Mouse (Mus musculus): ENCODE data around the gene Ctso.
A peak's percentile ranks its signal among the peaks of the same experiment; 100 is the strongest.

The Ctso gene

DNA sequence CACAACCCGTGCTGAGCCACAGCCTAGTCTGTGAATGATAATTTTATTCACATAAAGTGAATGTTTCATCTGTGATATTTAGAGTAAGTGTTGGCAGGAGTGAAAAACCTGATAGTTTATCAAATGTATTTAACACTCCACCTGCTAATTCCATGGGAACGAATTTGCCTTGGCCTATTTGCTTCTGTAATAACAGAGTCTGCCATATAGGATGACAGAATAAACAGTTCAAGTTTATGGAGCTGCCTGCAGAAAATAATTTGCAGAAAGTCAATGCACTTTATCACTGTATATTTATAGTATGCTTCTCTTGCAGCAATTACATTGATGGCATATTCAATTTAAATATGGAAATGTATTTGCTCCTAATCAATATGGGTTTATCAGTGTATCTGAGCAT, 19.4 kb downstream of the Ctso start:
- DNase-seq (ENCODE audit: low read depth, low spot score): no peak

- DNase-seq (ENCODE audit: low read depth, low spot score): no peak
Measured at GRCm38 (mm10) chr3:81957484-81957883, 25.1 kb downstream of the Ctso start.

DNA sequence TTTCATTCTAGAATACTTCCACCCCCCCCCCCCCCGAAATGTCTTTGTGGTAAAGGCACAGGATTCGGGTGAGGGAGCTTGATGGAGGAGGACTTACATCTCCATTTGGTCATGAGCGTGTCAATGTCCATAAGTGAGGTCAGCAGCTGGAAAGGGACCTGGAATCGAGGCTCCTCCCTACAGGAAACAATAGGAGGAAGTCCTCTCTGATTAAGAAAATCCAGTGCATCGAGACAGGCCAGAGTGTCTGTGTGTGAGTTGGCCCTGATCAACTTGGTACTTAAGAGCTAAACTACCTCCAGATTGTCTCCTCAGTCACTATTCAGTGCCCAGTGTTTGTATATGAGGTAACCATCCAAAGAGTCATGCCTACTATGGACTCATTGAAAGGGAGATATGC, 28.9 kb downstream of the Ctso start:
- no peak for DNase-seq (ENCODE audit: low read depth, low spot score)

- DNase-seq (ENCODE audit: low read depth, low spot score): no peak
Measured at GRCm38 (mm10) chr3:81963768-81964167, 31.4 kb downstream of the Ctso start.

- DNase-seq (ENCODE audit: low read depth, low spot score): no peak
Measured at GRCm38 (mm10) chr3:81964596-81964995, 32.2 kb downstream of the Ctso start.

- DNase-seq (ENCODE audit: low read depth, low spot score): no peak
Measured at GRCm38 (mm10) chr3:81975607-81976006, 43.2 kb downstream of the Ctso start.

GRCm38 (mm10) chr3:81976102-81976501, 43.7 kb downstream of the Ctso start, which contains the start of gene Tdo2:
Tdo2 (minus strand) TSS chr3:81976202.
- DNase-seq (ENCODE audit: low read depth, low spot score): no peak

- no peak for DNase-seq (ENCODE audit: low read depth, low spot score)
Measured at GRCm38 (mm10) chr3:81981576-81981975, 49.2 kb downstream of the Ctso start.

DNA sequence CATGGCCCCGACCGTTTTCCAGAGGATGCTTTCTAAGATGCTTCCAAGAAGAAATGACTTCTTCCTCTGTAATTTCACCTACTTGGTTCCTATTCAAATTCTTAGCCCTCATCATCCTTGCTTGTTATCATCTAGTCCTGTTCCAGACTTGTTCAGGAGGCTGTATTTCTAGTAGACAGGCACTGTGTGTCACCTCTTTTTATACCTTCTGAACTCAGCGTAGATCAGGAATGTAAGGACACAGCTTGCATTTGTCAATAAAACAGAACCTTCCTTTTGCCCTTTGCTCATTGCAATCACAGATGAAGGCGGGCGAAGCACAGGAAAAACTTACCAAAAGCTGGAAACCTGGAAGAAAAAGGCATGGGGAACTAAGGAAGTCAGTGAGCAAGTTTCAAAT, 49.6 kb downstream of the Ctso start, which contains the start of gene Asic5:
Gene Asic5 (plus strand): TSS at position 301 of the 400 bp plus-strand sequence.
- DNase-seq (ENCODE audit: low read depth, low spot score): no peak

- peak; percentile 55 for DNase-seq (ENCODE audit: low read depth, low spot score)
Measured at GRCm38 (mm10) chr3:81983120-81983895, 50.9 kb downstream of the Ctso start.

DNA sequence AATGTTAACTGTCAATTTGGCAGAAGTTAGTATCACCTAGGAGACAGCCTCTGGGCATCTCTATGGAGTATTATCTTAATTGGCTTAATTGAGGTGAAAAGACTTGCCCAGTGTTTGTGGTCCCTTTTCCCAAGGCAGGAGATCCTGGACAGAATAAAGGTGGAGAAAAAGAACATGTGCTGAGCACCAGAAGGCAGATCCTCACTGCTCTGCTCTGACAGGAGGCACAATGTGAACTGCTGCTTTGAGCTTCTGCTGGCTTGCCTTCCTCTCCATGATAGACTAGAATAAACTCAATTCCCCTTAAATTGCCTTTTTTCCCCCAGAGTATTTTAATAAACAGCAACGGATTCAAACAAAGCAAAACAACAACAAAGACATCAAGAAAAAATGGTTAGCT, 52.7 kb downstream of the Ctso start:
- no peak for DNase-seq (ENCODE audit: low read depth, low spot score)

DNA sequence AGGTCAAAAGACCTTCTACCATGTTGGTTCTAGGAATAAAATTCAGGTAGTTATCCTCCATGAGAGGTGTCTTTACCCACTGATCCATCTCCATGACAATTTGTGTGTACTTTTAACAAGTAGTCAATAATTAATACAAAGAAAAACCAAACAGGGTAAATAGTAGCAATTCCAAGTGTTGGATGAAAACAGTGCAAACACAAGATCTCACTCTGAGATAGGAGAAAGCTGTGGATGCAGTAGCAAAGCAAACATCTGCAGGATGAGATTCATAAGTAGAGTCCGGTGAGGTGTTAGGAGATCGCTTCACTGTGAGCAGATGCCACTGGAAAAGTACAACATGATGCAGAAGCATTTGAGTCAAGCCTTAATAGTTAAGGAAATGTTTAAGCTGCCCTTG, 53.7 kb downstream of the Ctso start:
- no peak for DNase-seq (ENCODE audit: low read depth, low spot score)

DNA sequence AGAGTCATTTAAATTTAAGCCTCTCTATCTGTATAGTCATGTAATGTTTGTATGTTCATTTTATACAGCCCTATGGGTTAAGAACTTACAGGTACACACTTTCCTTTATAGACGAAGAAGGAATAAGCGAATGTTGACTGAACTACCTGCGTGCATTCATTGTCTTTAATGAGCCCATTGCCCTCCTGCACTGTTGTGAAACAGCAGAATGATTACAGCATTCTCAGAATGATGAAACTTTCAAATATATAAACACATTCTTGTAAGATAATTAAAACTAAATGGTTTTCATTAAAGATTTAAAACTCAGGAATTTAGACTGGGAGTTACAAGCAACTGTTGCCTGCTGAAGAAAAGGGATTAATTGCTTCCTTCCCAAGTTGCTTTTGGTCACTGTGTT, 55.2 kb downstream of the Ctso start:
- no peak for DNase-seq (ENCODE audit: low read depth, low spot score)

GRCm38 (mm10) chr3:81989692-81990141, 57.3 kb downstream of the Ctso start:
- DNase-seq (ENCODE audit: low read depth, low spot score): no peak

DNA sequence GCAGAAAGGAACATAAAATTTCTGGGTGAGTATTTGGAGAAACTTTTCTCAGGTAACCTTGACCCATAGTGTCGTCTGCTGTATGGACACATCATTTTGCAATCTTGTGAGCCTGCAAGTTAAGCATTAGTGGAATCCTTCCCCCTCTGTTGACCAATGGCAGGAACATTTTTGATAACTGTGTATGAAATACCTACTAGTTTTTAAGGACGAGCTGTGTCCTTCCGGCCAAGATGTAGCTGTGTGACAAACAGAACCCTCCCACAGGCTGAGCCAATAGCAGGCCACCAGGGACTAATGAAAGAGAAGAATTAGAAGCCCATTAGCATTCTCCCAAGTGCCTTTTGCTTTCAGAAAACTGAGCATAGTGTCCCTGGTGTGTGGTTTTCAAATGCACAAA, 58.1 kb downstream of the Ctso start:
- no peak for DNase-seq (ENCODE audit: low read depth, low spot score)

DNA sequence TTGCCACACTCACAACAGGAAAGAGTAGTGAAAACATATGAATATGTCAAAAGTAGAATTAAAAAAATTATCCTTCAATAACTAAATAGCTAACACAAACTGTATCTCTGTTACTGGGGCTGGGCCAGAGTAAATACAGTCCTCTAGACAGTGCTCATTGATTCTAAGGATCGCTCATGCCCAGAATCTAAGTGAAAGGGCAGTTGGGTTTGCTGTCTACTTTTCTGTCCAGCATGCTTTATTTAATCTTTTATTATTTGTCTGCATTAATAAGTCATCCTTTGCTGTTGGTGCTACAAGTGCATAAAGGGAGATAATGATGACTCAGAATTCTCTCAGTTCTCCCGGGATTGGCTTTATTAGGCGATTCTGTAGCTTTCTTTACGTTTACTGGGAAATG, 63.0 kb downstream of the Ctso start:
- DNase-seq (ENCODE audit: low read depth, low spot score): no peak

DNA sequence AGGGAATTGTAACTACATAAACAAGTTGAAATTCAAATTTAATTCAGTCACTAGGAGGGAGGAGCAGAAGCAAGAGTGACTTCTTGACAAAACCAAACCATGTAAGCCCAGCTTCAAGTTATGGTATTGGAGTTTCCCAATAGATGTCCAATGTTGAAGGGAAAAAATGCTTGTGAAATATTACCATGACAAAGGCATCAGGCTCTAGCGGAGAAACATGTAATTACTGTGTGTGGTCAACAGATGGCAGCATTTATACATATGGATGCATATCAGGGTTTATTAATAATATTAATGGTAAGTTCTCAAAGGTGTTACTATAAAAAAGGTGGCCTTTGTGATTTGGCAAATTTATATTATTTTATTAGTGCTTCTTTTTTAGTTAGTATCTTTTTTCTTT, 63.6 kb downstream of the Ctso start:
- DNase-seq (ENCODE audit: low read depth, low spot score): peak; percentile 66

Measured in A20 (cell line).